Mouse (Mus musculus): Measurements from ENCODE around the gene Hbp1. TPM values are rescaled to one million over a fixed set of nuclear protein-coding genes. Genes with fewer than 3 reads are reported as not detected.

The Hbp1 gene
- polyA plus RNA-seq, 1 experiment from 2014 or later: 72.0 TPM

GRCm38 (mm10) chr12:31895888-31896287 lies 54.4 kb downstream of the Hbp1 start:
- WGBS: 4% methylated on average over 2 of the region's 2 CpGs
- Histone ChIP-seq H3K27me3 (no peaks in the 10 kb centered on the region), H3K4me2 (no peak overlapping the region), H3K4me3 (no peak overlapping the region), H3K27ac (replicated peaks) (peak overlapping the region; percentile 68), H3K4me1 (replicated peaks) (peaks cover 34% of the 10 kb centered on the region), H3K9me3 (no peaks in the 10 kb centered on the region), H3K36me3 (no peaks in the 10 kb centered on the region), H3K9ac (no peak overlapping the region)
- peak; percentile 72; the same call in 1 of the 2 replicates for ATAC-seq (ENCODE audit: low read depth)

- H3K27me3 ChIP-seq: no peaks in the 10 kb centered on the region
- H3K4me3 ChIP-seq: no peak overlapping the region
- peak; percentile 60 for ATAC-seq (ENCODE audit: low read depth)
- H3K4me1 ChIP-seq (replicated peaks): peaks cover 37% of the 10 kb centered on the region
- H3K36me3 ChIP-seq: no peaks in the 10 kb centered on the region
- peak overlapping the region; percentile 68; the same call in 1 of the 2 replicates for H3K27ac ChIP-seq (replicated peaks)
- no peaks in the 10 kb centered on the region for H3K9me3 ChIP-seq
- WGBS: 30% methylated on average over 8 of the region's 8 CpGs
- no peak overlapping the region for H3K9ac ChIP-seq
- no peak overlapping the region for H3K4me2 ChIP-seq
Measured at GRCm38 (mm10) chr12:31895095-31895734, 55.1 kb downstream of the Hbp1 start.

DNA sequence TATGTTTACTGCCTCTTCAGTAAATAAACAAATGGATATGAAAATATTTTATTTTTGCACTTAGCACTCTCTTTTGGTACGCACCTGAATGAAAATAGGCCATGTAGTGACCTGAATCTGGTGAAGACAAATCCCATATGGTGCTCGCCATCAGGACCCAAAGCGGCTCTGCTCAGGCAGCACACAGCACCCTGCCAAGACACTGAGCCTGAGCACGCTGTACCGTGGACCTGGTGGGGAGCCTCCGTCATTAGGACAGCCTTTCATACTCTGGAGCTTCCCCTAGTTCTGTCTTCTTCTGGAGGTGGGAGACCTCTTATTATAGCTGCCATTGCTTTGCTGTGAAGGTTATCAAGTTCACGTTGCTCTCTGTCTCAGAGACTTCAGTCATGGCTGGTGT lies 57.6 kb downstream of the Hbp1 start:
- H3K27ac ChIP-seq (replicated peaks): no peak overlapping the region
- H3K27me3 ChIP-seq: no peaks in the 10 kb centered on the region
- no peaks in the 10 kb centered on the region; the same call in 1 of the 2 replicates for H3K36me3 ChIP-seq
- H3K9me3 ChIP-seq: no peaks in the 10 kb centered on the region
- WGBS: 82% methylated on average over 7 of the region's 7 CpGs
- H3K4me3 ChIP-seq: no peak overlapping the region
- H3K9ac ChIP-seq: no peak overlapping the region
- ATAC-seq (ENCODE audit: low read depth): no peak
- no peak overlapping the region for H3K4me2 ChIP-seq
- H3K4me1 ChIP-seq (replicated peaks): peaks cover 35% of the 10 kb centered on the region

DNA sequence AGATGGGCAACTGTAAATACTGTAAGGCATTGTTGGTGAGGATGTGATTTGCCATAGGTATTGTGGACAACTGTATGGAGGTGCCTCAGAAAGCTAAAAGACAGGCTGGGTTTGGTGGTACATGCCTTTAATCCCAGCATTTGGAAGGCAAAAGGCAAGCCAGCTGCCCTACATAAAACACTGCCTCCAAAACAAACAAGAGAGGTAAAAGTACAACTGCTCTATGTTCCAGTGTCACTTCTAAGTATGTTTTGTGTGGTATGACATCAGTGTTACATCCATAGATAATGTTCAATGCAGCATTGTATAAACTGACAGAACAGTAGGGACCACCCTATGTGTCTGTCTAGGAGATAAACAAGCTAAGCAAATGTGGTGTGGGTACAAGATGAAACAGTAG lies 58.3 kb downstream of the Hbp1 start:
- Histone ChIP-seq H3K4me2 (no peak overlapping the region), H3K36me3 (peaks cover 6% of the 10 kb centered on the region; the same call in 1 of the 2 replicates), H3K4me3 (no peak overlapping the region), H3K9me3 (no peaks in the 10 kb centered on the region), H3K27ac (replicated peaks) (no peak overlapping the region), H3K27me3 (no peaks in the 10 kb centered on the region), H3K9ac (no peak overlapping the region), H3K4me1 (replicated peaks) (peaks cover 28% of the 10 kb centered on the region)
- no peak for ATAC-seq (ENCODE audit: low read depth)

GRCm38 (mm10) chr12:31890685-31891084 lies 59.6 kb downstream of the Hbp1 start:
- no peak for ATAC-seq (ENCODE audit: low read depth)
- Histone ChIP-seq H3K4me2 (no peak overlapping the region), H3K27ac (replicated peaks) (no peak overlapping the region), H3K9ac (no peak overlapping the region), H3K4me3 (no peak overlapping the region), H3K36me3 (peaks cover 17% of the 10 kb centered on the region), H3K4me1 (replicated peaks) (peaks cover 14% of the 10 kb centered on the region), H3K27me3 (no peaks in the 10 kb centered on the region), H3K9me3 (no peaks in the 10 kb centered on the region)
- WGBS: 65% methylated on average over 6 of the region's 6 CpGs

DNA sequence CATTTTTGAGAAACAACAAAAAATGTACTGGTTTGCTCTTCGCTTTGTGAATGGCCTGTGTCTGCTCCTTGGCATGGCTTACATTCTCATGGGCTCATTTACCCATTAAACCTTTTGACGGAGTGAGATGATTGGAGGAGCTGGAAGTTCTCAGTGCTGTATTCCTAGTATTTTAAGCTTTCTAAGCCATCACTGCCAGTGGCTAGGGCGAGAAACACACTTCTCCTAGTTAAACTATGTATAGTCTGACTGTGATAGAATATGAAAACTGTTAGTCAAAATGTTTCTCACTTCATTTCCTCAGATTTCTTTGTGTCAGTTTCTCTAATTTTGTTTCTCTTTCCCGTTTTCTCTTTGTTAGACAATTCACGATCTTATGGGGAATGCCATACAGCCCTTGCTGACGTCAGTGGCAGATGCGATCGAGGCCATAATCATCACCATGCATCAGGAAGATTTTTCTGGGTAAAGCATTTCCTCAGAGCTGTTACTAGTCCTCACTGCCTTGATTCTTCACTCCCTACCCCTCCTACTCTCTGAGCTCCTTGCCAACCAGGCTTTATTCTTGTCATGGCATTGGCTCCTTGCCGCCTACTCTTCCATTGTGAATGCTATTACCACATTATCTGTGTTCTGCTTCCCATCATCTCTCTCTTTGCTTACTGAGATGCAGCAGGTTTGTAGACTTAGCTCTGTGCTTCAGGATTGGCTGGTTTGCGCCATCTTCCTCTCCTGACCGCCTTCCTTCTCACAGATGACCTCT lies 64.3 kb downstream of the Hbp1 start:
- H3K36me3 ChIP-seq: peaks cover 17% of the 10 kb centered on the region
- no peak for ATAC-seq (ENCODE audit: low read depth)
- H3K27me3 ChIP-seq: no peaks in the 10 kb centered on the region
- 94% methylated on average over 11 of the region's 11 CpGs for WGBS
- no peak overlapping the region for H3K9ac ChIP-seq
- H3K9me3 ChIP-seq: no peaks in the 10 kb centered on the region
- no peak overlapping the region for H3K4me2 ChIP-seq
- 0 out of 2 replicates have a peak, but pooled peaks cover 6% of the 10 kb centered on the region for H3K4me1 ChIP-seq (replicated peaks)
- no peak overlapping the region for H3K4me3 ChIP-seq
- no peak overlapping the region for H3K27ac ChIP-seq (replicated peaks)

GRCm38 (mm10) chr12:31885084-31885483 lies 65.3 kb downstream of the Hbp1 start:
- no peak for ATAC-seq (ENCODE audit: low read depth)
- no peak overlapping the region for H3K4me3 ChIP-seq
- no peaks in the 10 kb centered on the region for H3K27me3 ChIP-seq
- H3K9ac ChIP-seq: no peak overlapping the region
- peaks cover 17% of the 10 kb centered on the region for H3K36me3 ChIP-seq
- H3K9me3 ChIP-seq: no peaks in the 10 kb centered on the region
- 84% methylated on average over 4 of the region's 4 CpGs for WGBS
- no peak overlapping the region for H3K27ac ChIP-seq (replicated peaks)
- 0 out of 2 replicates have a peak, but pooled peaks cover 3% of the 10 kb centered on the region for H3K4me1 ChIP-seq (replicated peaks)
- no peak overlapping the region for H3K4me2 ChIP-seq

DNA sequence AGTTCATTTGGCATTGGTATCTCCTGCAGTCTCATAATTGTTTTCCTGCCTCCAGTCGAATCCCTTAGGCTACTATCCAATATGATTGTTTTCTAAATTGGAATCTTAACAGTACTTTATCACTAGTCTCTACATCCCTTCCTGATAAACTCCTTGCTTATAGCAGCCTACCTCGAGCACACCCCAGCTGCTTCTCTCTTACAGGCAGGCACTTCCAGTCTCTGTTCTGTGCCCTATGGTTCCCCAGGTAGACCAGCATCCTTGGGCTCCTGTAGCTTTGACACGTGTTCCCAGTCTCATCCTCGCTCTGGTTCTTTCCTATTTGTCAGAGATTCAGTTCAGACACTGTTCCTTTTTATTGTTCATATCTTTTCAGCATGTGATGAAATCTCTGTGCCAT lies 66.0 kb downstream of the Hbp1 start:
- ATAC-seq (ENCODE audit: low read depth): no peak
- Histone ChIP-seq H3K4me2 (no peak overlapping the region), H3K27me3 (no peaks in the 10 kb centered on the region), H3K4me1 (replicated peaks) (0 out of 2 replicates have a peak, but pooled peaks cover 3% of the 10 kb centered on the region), H3K36me3 (peaks cover 17% of the 10 kb centered on the region), H3K27ac (replicated peaks) (0 out of 2 replicates have a peak overlapping the region, but pooled peaks have one; percentile 25), H3K9ac (no peak overlapping the region), H3K9me3 (no peaks in the 10 kb centered on the region), H3K4me3 (no peak overlapping the region)
- 83% methylated on average over 4 of the region's 4 CpGs for WGBS

DNA sequence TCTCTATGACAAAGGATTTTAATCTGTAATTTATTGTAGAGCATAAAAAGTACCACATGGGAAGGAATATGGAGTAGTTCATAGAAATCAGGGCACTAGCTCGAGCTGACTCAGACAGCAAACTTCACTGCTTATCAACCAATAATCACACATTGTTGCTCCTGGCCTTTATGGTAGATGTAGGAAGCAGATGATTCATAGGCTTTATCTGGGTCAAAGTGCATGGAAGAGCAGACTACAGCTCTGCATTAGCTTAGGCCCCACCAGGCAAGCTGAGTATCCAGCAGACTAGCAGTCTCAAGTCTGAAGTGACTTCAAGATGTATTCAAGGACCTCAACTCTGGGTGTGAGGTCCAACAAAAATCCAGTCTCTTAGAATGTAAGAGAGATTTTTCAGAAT lies 67.6 kb downstream of the Hbp1 start:
- Histone ChIP-seq H3K27ac (replicated peaks) (no peak overlapping the region), H3K27me3 (no peaks in the 10 kb centered on the region)
- no peak for ATAC-seq (ENCODE audit: low read depth)

DNA sequence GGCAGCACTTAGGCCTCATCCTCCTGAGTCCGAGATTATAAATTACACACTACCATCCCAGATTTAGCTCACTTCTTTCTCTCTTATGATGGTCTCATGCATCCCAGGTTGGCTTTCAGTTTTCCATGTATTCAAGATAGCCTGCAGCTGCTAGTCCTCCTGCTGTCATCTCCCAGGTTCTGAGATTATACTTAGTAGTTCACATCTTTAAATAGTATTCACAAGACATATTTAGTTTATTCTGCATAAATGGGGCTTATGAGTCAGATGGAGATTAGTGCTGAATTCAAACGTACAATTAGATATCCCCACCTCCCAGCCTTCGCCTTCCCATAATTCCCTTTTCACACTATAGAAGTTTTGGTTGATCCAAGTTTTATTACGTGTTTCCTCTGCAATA lies 73.6 kb downstream of the Hbp1 start:
- no peak overlapping the region for H3K4me3 ChIP-seq
- no peak for ATAC-seq (ENCODE audit: low read depth)
- H3K4me2 ChIP-seq: no peak overlapping the region
- no peak overlapping the region for H3K9ac ChIP-seq
- no peaks in the 10 kb centered on the region for H3K27me3 ChIP-seq
- 90% methylated on average over 4 of the region's 4 CpGs for WGBS
- H3K36me3 ChIP-seq: no peaks in the 10 kb centered on the region
- H3K9me3 ChIP-seq: no peaks in the 10 kb centered on the region
- H3K27ac ChIP-seq (replicated peaks): no peak overlapping the region
- H3K4me1 ChIP-seq (replicated peaks): no peaks in the 10 kb centered on the region

More for the DNA sequence above, 67.6 kb downstream of the Hbp1 start:
- H3K9me3 ChIP-seq: no peaks in the 10 kb centered on the region
- 0 out of 2 replicates have a peak, but pooled peaks cover 3% of the 10 kb centered on the region for H3K4me1 ChIP-seq (replicated peaks)
- no peak overlapping the region for H3K4me3 ChIP-seq
- no peak overlapping the region for H3K4me2 ChIP-seq
- WGBS: 61% methylated on average over 1 of the region's 1 CpGs
- peaks cover 17% of the 10 kb centered on the region for H3K36me3 ChIP-seq
- H3K9ac ChIP-seq: no peak overlapping the region
